Mouse (Mus musculus): ENCODE measurements at regions not wholly inside any gene's neighbourhood (a gene's known extent, or its start where the extent isn't known, plus 50 kb on each side); places are given as distances from the start of the nearest gene placed in this dataset.
"Not testable (repeated sequence)": the region's sequence is repeated elsewhere in the genome, so short reads cannot be mapped to it uniquely, and the experiment has no call there.

DNA sequence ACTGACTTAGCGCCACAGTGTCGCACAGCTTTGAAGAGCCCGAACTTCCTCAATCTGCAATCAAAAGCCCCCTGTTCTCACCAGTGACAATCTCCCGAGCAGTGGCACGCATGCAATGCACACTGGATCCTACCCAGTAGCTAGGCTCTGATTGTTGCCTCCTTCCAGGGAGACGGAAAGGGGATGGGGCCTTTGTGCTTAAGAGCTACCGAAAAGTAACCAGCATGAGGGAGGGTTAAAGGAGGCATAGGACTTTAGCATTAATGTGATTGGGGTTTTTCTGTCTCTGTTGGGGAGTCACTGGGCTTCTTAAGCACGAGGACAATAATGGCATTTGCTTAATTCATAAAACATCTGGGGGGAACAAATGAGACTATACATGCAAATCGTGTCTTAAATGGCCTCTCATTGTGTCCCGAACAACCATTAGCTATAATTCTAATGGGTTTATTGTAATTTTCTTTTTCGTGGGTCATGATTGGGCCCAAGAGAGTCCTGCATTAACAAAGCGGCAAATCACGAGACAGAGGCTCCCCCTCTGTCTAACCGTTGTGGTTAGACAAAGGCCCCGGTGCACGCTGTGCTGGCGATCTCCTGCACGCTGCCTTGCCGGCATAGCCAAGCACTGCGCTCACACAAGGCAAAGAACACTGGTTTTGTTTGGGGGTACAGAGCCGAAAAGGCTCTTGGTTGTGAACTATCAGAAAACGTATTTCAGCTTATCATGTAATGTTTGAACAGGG, 223.2 kb downstream of the Dact1 start:
- no peaks in the 10 kb centered on the region for H3K27me3 ChIP-seq (ENCODE audit: control insufficient read depth, insufficient read depth, low read length)
- WGBS: 85% methylated on average over 22 of the region's 22 CpGs
- H3K4me3 ChIP-seq: no peak overlapping the region
- H3K4me1 ChIP-seq (ENCODE audit: control insufficient read depth, insufficient read depth, low read length): no peaks in the 10 kb centered on the region
- H3K27ac ChIP-seq: no peak overlapping the region
- no peaks in the 10 kb centered on the region for H3K36me3 ChIP-seq (ENCODE audit: control insufficient read depth, insufficient read depth, low read length)
- intact Hi-C loops (cut with DNase I): no loop called here
- TF ChIP-seq POLR2A (IDR thresholded peaks at IDR 0.05; ENCODE audit: insufficient read depth, low read depth, low read length): no peak
- no peak for TF ChIP-seq CTCF (IDR thresholded peaks at IDR 0.05)
- no peak for TF ChIP-seq EP300 (IDR thresholded peaks at IDR 0.05; ENCODE audit: insufficient read depth, low read depth, low read length)
- no peak for DNase-seq
- H3K79me2 ChIP-seq (replicated peaks; ENCODE audit: control insufficient read depth, insufficient read depth, low read length): no peaks in the 10 kb centered on the region
- H3K9ac ChIP-seq (ENCODE audit: low read depth, low read length): no peak overlapping the region

DNA sequence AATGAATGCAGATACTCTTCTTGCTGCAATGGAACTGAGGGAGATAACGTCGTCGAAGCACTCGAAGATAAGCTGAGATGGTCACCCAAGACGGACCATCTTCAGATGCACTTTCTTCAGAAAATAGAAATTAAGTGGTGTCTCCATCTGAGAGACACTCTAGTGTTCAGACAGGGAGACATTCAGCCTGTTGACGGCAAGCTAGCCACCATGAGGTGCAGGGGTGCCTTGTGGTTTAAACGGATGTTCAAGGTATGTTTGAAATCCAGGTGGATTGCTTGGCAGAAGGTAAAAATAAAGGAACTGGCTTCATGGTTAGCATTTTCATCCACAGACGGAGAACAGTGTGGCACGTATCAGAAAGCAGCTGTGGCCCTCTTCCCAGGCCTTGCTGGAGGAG, 224.0 kb downstream of the Dact1 start:
- Histone ChIP-seq H3K27me3 (ENCODE audit: control insufficient read depth, insufficient read depth, low read length) (no peaks in the 10 kb centered on the region), H3K79me2 (replicated peaks; ENCODE audit: control insufficient read depth, insufficient read depth, low read length) (no peaks in the 10 kb centered on the region), H3K27ac (no peak overlapping the region), H3K9ac (ENCODE audit: low read depth, low read length) (no peak overlapping the region), H3K36me3 (ENCODE audit: control insufficient read depth, insufficient read depth, low read length) (no peaks in the 10 kb centered on the region), H3K4me3 (no peak overlapping the region), H3K4me1 (ENCODE audit: control insufficient read depth, insufficient read depth, low read length) (no peaks in the 10 kb centered on the region)
- TF ChIP-seq CTCF (IDR thresholded peaks at IDR 0.05) (no peak), EP300 (IDR thresholded peaks at IDR 0.05; ENCODE audit: insufficient read depth, low read depth, low read length) (no peak), POLR2A (IDR thresholded peaks at IDR 0.05; ENCODE audit: insufficient read depth, low read depth, low read length) (no peak)
- DNase-seq: no peak
- intact Hi-C loops (cut with DNase I): no loop called here
- 86% methylated on average over 9 of the region's 9 CpGs for WGBS

DNA sequence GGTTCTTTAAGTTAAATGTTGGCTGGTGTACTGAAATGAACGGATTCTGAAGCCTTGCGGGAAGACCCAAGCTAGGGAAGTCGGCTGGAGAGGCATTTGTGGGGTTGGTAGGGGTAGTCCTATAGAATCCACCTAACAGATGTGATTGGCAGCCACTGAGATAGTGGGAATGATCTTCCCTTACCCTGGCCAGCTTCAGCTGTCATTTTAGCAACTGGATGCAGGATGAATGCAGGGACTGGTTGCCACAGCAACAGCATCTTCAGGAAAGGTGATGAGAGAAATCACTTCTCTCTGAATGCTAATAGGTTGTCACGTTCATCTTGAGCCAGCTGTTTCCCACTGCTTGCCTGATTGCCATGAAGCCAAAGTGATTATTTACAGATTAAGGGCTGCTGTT, 224.5 kb downstream of the Dact1 start:
- H3K4me1 ChIP-seq (ENCODE audit: control insufficient read depth, insufficient read depth, low read length): no peaks in the 10 kb centered on the region
- WGBS: 76% methylated on average over 4 of the region's 4 CpGs
- no peaks in the 10 kb centered on the region for H3K27me3 ChIP-seq (ENCODE audit: control insufficient read depth, insufficient read depth, low read length)
- TF ChIP-seq POLR2A (IDR thresholded peaks at IDR 0.05; ENCODE audit: insufficient read depth, low read depth, low read length) (no peak), EP300 (IDR thresholded peaks at IDR 0.05; ENCODE audit: insufficient read depth, low read depth, low read length) (no peak), CTCF (IDR thresholded peaks at IDR 0.05) (no peak)
- H3K4me3 ChIP-seq: no peak overlapping the region
- no peaks in the 10 kb centered on the region for H3K79me2 ChIP-seq (replicated peaks; ENCODE audit: control insufficient read depth, insufficient read depth, low read length)
- H3K9ac ChIP-seq (ENCODE audit: low read depth, low read length): no peak overlapping the region
- H3K27ac ChIP-seq: no peak overlapping the region
- no peaks in the 10 kb centered on the region for H3K36me3 ChIP-seq (ENCODE audit: control insufficient read depth, insufficient read depth, low read length)
- no peak for DNase-seq
- intact Hi-C loops (cut with DNase I): no loop called here

DNA sequence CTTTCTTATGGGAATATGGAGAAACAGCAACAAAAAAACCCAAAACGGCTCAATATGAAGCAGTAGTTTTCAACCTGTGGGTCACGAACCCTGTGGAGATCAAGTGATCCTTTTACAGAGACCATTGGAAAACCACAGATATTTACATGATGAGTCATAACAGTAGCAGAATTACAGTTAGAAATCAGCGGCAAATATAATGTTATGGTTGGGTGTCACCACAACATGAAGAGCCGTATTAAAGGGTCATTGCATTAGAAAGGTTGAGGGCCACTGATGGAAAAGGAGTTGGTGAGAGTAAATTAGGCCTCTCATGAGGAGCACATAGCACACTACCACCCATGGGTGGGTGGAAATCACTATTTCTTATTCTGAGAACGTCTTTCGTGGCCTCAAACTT, 225.6 kb downstream of the Dact1 start:
- H3K36me3 ChIP-seq (ENCODE audit: control insufficient read depth, insufficient read depth, low read length): no peaks in the 10 kb centered on the region
- no peaks in the 10 kb centered on the region for H3K27me3 ChIP-seq (ENCODE audit: control insufficient read depth, insufficient read depth, low read length)
- DNase-seq: no peak
- intact Hi-C loops (cut with DNase I): no loop called here
- no peak overlapping the region for H3K27ac ChIP-seq
- H3K9ac ChIP-seq (ENCODE audit: low read depth, low read length): no peak overlapping the region
- WGBS: 92% methylated on average over 6 of the region's 6 CpGs
- H3K4me1 ChIP-seq (ENCODE audit: control insufficient read depth, insufficient read depth, low read length): no peaks in the 10 kb centered on the region
- no peaks in the 10 kb centered on the region for H3K79me2 ChIP-seq (replicated peaks; ENCODE audit: control insufficient read depth, insufficient read depth, low read length)
- TF ChIP-seq EP300 (IDR thresholded peaks at IDR 0.05; ENCODE audit: insufficient read depth, low read depth, low read length) (no peak), CTCF (IDR thresholded peaks at IDR 0.05) (no peak), POLR2A (IDR thresholded peaks at IDR 0.05; ENCODE audit: insufficient read depth, low read depth, low read length) (no peak)
- no peak overlapping the region for H3K4me3 ChIP-seq

DNA sequence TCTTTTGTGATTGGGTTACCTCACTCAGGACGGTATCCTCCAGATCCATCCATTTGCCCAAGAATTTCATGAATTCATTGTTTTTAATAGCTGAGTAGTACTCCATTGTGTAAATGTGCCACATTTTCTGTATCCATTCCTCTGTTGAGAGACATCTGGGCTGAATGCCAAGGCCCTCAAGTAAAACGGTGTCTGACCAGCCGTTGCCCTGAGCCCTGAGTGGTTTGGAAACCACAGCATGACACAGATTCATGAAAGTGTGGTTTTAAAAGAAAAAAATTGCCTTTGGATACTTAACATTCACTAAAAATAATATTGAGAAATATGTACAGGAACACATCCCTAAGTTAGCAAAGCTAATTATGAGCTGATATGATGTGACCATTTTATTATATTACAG, 226.1 kb downstream of the Dact1 start:
- H3K4me1 ChIP-seq (ENCODE audit: control insufficient read depth, insufficient read depth, low read length); H3K27me3 ChIP-seq (ENCODE audit: control insufficient read depth, insufficient read depth, low read length); H3K79me2 ChIP-seq (replicated peaks; ENCODE audit: control insufficient read depth, insufficient read depth, low read length); H3K27ac ChIP-seq; H3K4me3 ChIP-seq; H3K9ac ChIP-seq (ENCODE audit: low read depth, low read length); DNase-seq; intact Hi-C loops (cut with DNase I); H3K36me3 ChIP-seq (ENCODE audit: control insufficient read depth, insufficient read depth, low read length): not testable (repeated sequence)
- WGBS: 46% methylated on average over 3 of the region's 3 CpGs

DNA sequence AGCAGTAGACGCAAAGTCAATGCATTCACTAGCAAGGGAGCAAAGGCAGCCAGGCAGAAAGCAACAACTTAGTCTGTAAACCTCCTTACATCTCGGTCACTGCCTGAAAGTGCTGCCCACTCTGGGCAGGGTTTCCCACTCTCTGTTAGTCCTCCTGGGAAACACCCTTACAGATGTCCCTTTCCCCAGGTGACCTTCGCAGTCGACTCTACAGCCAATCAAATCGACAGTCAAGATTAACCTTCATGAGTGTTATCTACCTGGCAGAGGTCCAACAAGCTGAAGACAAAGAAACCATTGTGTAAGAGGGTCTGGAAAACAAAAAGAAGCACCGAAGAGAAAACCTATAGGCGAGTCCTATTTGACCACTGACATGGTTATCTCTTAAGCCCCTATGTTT, 229.0 kb downstream of the Dact1 start:
- Histone ChIP-seq H3K9ac (ENCODE audit: low read depth, low read length) (no peak overlapping the region), H3K27me3 (ENCODE audit: control insufficient read depth, insufficient read depth, low read length) (no peaks in the 10 kb centered on the region), H3K4me1 (ENCODE audit: control insufficient read depth, insufficient read depth, low read length) (no peaks in the 10 kb centered on the region), H3K79me2 (replicated peaks; ENCODE audit: control insufficient read depth, insufficient read depth, low read length) (no peaks in the 10 kb centered on the region), H3K36me3 (ENCODE audit: control insufficient read depth, insufficient read depth, low read length) (no peaks in the 10 kb centered on the region), H3K4me3 (no peak overlapping the region), H3K27ac (no peak overlapping the region)
- WGBS: 48% methylated on average over 7 of the region's 7 CpGs
- TF ChIP-seq CTCF (IDR thresholded peaks at IDR 0.05) (no peak), POLR2A (IDR thresholded peaks at IDR 0.05; ENCODE audit: insufficient read depth, low read depth, low read length) (no peak), EP300 (IDR thresholded peaks at IDR 0.05; ENCODE audit: insufficient read depth, low read depth, low read length) (no peak)
- intact Hi-C loops (cut with DNase I): no loop called here
- DNase-seq: no peak
